Mouse (Mus musculus) kidney, postnatal 14 days (tissue): Measurements from ENCODE around the gene B4galt4.
"Not testable (repeated sequence)": the region's sequence is repeated elsewhere in the genome, so short reads cannot be mapped to it uniquely, and the experiment has no call there.

Source experiments
- DNase-seq: peaks from one replicate; pipeline ENCODE4 v3.0.0; 2022; ENCODE audit warnings: mixed read lengths

The B4galt4 gene

DNA sequence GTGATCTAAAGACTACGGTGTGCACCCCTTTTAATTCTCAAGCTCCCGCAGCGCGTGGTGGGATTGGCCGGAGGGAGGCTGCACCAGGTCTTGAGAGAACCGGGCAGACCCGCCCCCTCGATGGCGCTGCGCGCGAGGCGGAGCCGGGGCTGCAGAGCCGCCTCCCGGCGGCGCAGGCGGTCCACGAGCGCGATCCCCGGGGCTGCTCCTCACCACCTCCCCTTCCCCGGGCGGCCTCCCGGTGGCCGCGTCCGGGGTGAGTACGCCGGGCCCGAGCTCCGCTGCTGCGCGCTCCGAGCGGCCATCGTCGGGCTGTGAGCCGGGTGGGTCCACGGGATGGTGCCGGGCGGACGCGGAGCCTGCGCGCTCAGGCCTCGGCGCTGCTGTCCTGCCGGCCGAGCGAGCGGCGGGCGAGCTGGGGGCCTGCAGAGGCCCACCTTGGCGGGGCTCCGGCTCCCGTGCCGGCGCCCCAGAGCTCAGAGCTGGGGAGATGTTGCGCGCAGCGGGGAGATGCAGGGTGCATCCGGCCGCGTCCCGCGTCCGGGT lies at the start of gene B4galt4:
TSS of gene B4galt4 (plus strand) at position 152 of the 546 bp plus-strand sequence.
- peak; percentile 90 for DNase-seq

DNA sequence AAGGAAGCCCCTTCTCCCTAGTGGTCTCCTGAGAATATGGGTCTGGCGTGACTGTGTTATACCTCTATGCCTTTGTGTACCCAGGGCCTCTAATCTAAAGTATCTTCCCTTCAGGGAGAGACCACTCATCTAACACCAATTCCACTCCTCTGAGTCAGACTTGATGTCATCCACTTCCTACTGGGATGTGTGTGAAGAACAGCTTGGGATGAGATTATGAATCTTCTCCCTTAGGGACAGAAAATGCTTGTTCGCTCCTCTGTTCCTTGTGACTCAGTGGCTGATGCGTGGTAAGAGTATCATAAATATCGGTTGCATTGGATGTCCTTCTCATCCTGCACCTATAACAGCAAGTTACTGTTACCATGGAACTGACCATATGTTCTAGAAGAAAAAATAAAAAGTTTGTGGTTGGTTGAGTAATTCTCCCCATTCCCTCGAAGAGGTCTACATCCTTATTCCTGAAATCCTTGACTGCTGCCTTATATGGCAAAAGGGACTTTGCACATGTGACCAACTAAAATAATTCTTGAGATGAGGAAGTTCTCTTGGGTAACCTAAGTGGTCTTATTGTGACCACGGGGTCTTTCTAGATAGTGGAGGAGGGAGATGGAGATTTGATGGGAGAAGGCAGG lies 47.0 kb upstream of the B4galt4 start:
- DNase-seq = no peak

DNA sequence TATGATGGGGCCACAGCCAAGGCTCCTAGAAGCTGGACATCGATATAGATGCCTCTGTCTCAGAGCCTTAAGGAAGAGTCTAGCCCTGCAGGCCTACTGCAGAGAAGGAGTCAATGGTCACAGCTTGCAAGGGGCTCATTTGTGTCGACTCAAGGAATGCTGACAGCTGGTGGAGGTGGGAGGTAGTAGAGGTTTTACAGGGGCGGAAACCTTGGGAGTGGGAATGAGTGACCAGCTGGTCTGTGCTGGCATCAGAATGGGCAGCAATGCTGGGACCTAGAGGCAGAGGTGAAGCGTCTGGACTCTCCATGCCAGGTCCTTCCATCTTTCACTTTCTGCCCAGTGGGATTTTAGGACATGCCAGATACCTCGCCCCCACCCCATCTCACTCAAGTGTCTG lies 46.5 kb upstream of the B4galt4 start:
- DNase-seq = no peak

DNA sequence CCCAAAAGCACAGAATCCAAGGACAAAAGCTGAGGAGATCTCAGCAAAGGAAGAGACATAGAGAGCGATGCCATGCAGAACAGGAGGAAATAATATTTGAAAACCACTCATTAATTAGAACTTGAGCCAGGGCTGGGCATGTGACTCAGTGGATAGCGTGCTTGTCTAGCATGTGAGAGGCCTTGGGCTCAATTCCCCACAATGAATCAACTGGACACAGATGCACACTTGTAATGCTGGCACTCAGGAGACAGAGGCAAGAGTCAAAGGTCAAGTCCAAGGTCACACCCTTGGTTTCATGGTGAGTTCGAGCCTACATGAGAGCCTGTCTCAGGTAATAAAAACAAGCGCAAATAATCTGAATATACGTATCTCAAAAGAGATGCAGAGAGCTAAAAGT lies 44.5 kb upstream of the B4galt4 start:
- DNase-seq = no peak

GRCm38 (mm10) chr16:38700392-38701162 lies 41.5 kb upstream of the B4galt4 start:
- no peak for DNase-seq

DNA sequence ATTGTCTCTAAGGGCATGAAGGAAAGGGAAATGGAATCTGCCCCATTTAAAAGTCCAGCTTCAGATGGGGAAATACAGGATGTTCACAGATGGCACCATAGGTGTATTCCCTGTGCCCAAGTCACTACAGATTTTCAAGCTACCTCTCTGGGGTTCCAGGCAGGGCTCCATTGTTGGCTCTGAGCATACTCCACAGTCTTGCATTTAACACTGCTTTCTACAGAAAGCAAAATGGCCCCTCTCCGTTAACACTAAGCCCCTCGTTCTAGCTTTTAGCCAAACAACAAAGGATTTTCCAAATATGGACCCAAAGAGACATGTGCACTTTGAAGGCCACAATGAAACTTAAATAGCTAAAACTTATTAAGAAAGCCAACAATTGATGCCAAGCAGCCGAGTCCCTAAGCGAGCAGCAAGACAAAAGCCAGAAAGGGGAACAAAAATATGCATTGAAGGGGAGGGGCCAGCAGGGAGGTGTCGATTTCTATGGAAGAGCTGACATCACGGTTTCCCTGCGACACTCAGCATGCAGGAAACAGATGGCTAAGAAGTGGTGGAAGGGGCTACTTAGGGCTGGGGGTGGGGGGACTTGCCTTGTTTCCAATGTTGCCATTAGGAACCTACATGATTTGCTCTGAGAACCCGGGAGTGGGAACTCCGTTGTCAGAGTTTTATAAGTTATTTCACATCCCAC lies 40.4 kb upstream of the B4galt4 start:
- DNase-seq = no peak

GRCm38 (mm10) chr16:38702316-38702715 lies 39.7 kb upstream of the B4galt4 start:
- no peak for DNase-seq

GRCm38 (mm10) chr16:38703501-38703900 lies 38.6 kb upstream of the B4galt4 start:
- no peak for DNase-seq

GRCm38 (mm10) chr16:38705531-38706281 lies 36.4 kb upstream of the B4galt4 start:
- DNase-seq = no peak

- DNase-seq = no peak
These were observed 35.3 kb upstream of the B4galt4 start for GRCm38 (mm10) chr16:38706782-38707181.

DNA sequence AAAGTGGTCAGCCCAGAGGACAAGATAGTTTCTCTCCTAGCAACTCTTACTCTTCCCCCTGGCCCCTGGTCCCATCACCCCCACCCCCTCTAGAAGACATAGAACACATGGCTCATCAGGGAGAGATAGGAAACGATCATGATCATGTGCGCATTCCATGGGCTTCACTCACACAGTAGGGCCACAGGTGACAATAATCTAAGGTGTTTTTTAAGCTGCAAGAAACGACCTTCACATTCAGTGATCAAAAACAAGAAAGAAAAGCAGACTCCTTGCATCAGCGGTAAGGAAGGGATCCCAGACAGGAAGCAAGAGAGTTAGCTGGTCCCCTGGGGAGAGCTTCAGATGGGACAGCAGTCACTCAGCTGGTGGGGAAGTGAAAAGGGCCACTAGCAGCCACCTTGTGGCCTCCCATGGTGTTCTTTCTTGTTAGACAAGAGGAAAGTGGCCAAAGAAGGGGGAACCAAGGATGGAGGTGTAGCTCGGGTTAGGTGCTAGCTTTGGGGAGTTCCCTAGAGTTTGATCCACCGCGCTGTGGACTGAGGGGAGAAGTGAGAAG lies 33.0 kb upstream of the B4galt4 start:
- DNase-seq = no peak

GRCm38 (mm10) chr16:38711245-38711644 lies 30.8 kb upstream of the B4galt4 start:
- DNase-seq = no peak

GRCm38 (mm10) chr16:38712105-38712504 lies 30.0 kb upstream of the B4galt4 start:
- DNase-seq = peak; percentile 25

DNA sequence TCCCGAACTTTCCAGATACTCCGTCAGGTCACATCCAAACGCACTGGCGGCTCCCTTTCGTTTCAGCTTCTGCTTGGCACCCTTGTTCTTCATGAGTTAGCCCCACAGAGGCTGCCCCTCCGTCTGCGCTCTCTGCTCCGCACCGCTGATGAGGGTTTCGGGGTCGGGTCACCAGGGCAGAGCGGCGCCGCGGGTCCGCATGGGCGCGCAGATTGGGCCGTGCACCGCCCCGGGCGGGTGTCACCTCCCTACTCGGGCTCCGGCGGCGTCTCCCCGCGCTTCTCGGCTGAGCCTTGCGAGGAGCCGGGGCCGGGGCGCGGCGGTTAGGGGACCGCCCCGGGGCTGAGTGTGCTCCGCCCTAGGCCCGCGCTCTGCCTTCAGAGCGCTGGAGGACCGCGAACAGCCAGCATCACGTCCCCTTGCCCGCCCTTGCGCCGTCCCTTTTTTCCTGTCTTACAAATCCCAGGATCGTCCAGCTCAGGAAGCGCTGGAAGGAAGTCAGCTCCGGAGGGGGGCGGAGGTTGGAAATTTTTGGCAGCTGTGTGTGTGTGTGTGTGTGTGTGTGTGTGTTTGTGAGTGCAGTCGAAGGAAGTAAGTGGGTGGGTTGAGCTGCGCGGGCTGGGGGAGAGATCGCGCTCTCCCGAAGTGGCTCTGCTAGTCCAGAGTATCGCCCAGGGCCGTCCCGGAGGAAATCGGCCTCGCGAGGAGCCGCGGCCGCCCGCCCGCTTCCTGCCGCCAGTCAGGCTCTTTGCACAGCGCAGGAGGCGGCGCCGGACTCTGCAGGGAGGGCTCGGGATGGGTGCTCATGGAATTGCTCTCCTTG lies 29.3 kb upstream of the B4galt4 start, which contains the start of gene Arhgap31:
TSS of gene Arhgap31 (minus strand) at position 694 of the 823 bp plus-strand sequence.
- DNase-seq = peak; percentile 92

GRCm38 (mm10) chr16:38713404-38714258 lies 28.4 kb upstream of the B4galt4 start:
- DNase-seq = no peak

DNA sequence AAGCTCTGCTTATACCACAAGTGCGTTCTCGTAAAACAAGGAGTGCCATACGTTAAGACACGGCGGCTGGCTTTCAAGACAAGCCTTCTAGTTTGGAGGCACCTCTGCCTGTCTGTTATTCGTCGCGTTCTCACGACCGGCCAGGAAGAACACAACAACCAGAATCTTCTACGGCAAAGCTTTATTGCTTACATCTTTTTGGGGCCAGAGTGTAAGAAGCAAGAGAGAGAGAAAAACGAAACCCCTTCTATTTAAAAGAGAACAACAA lies 27.9 kb upstream of the B4galt4 start:
- DNase-seq = not testable (repeated sequence)

DNA sequence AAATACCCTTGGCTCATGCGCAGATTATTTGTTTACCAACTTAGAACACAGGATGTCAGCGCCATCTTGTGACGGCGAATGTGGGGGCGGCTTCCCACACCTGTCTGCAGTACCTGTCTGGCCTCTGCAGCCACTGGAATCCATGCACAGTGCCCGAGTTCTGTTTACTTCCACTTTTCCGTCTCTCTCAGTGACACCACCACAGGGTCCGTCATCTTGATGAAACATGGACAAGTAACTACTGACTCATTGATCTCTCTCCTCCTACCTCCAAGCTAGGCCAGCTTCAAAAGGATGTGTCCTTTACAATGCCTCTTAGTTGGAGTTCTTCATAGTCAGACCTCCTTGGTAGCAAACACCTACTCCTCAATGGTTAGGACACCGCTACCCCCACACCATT lies 20.7 kb upstream of the B4galt4 start:
- no peak for DNase-seq

- DNase-seq = peak; percentile 45
These were observed 17.8 kb upstream of the B4galt4 start for GRCm38 (mm10) chr16:38724256-38724655.

GRCm38 (mm10) chr16:38724974-38725373 lies 17.1 kb upstream of the B4galt4 start:
- peak; percentile 66 for DNase-seq

DNA sequence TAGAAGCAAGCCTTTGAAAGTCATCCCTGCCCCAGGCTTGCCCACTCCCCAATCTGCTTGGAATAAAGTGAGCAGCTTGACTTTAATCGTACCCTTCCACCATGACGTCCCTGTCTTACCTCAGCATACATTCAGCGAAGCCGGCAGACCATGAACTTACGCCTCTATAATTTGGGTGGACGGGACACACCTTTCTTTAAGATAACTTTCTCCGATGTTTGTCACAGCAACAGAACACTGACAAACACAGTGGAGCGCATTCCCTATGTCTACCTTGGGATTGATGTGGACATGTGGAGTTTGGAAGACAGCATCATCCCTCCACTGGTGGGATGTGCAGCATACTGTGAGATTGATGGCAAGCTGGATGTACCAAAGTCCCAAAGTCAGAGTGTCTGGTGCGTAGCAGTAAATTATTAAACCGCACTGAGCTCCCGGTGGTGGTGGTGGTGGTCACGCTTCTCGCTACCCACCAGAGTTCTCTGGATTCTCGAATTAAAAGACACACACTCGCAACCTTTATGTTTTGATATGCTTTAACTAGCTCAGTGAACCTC lies 13.4 kb upstream of the B4galt4 start:
- no peak for DNase-seq
